Comparison of ENCODE assay signal across 9 mouse cellular contexts in the genomic region with DNA sequence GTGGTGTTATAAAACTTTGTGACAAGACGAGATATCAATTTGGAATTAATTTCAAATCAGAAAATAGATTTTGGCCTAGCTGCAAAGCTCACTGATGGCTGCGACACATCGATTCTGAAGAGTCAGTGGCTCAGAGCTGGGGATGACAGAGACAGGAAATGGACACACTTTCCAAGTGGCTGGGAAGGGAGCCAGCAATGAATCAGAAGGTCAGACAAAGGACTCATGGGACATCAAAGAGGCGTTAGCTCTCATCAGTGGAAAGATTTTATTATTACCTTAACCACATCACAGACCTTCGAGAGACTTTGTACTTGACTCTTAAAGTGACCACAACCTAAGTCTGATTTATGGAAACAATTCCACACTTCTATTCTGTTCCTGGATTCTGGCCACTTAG.
DNase-seq lines count a peak whose midpoint lies in the region; ATAC-seq lines count a peak whose summit lies in the region.
"Had no signal": no experiment of that assay in that cellular context is flagged by ENCODE, and none has a peak within 500 bp of the region (broad histone marks: within the 10 kb centered on the region; RNA-seq: fewer than 3 reads in every experiment).

No protein-coding gene starts in this region.

- peak; percentile 28 for DNase-seq in cerebellum, adult 11 months
- DNase-seq in testis, postnatal 10 days (ENCODE audit: low spot score), result peak; percentile 40
- no peak for DNase-seq in testis, postnatal 14 days (ENCODE audit: low spot score)
- peak; percentile 33 to 35 for DNase-seq in lung, postnatal 4 days
- DNase-seq in left cerebral cortex, postnatal 14 days (ENCODE audit: low spot score in 2 of 2), result no peak
- no peak for DNase-seq in natural killer cell, adult 2 months (ENCODE audit: low spot score in 2 of 2)

- no peaks in the 10 kb centered on the region for H3K27me3 ChIP-seq in heart, embryonic 15.5 days
- H3K27me3 ChIP-seq: limb, embryonic 12.5 days had no signal

- H3K9me3 ChIP-seq in heart, embryonic 15.5 days (replicated peaks), result no peaks in the 10 kb centered on the region
- H3K9me3 ChIP-seq: limb, embryonic 12.5 days had no signal

- H3K4me1 ChIP-seq in heart, embryonic 15.5 days (replicated peaks), result peaks cover 7% of the 10 kb centered on the region

- no peak overlapping the region for H3K4me2 ChIP-seq in heart, embryonic 15.5 days
- H3K4me2 ChIP-seq: limb, embryonic 12.5 days had no signal

- no peak for ATAC-seq in cerebellum, adult (ENCODE audit: insufficient number of reproducible peaks, low FRiP score, low TSS enrichment)
- no peak for ATAC-seq in heart, embryonic 15.5 days (replicated peaks; ENCODE audit: insufficient number of reproducible peaks, insufficient read depth, low FRiP score, low read depth)

- intact Hi-C loops in left cerebral cortex, postnatal 14 days (cut with DNase I), result no loop called here

- 16% methylated on average over 5 of the region's 5 CpGs for WGBS in heart, embryonic 15.5 days

- H3K9ac ChIP-seq in heart, embryonic 15.5 days, result no peak overlapping the region
- H3K9ac ChIP-seq: limb, embryonic 12.5 days had no signal

- H3K4me3 ChIP-seq in heart, embryonic 15.5 days, result no peak overlapping the region
- H3K4me3 ChIP-seq: limb, embryonic 12.5 days had no signal

- 0 out of 2 replicates have a peak overlapping the region, but pooled peaks have one; percentile 14 for H3K27ac ChIP-seq in heart, embryonic 15.5 days
- H3K27ac ChIP-seq: limb, embryonic 12.5 days had no signal

- no peaks in the 10 kb centered on the region for H3K36me3 ChIP-seq in heart, embryonic 15.5 days
- H3K36me3 ChIP-seq: limb, embryonic 12.5 days had no signal

Comparison
In these comparisons a context has a peak if more than half of its experiments do, and no peak if none do; other contexts are left out.
1. DNase-seq: peak in cerebellum, adult 11 months (single experiment), testis, postnatal 10 days (single experiment) and lung, postnatal 4 days (2 of 2); none in testis, postnatal 14 days (single experiment), left cerebral cortex, postnatal 14 days (0 of 2) and natural killer cell, adult 2 months (0 of 2).